Mouse (Mus musculus) olfactory bulb, adult 2 months (tissue): ENCODE data around the gene Trappc12.

Experiments
- CTCF ChIP-seq: fragments of 200-500 bp; IDR thresholded peaks from 2 replicates; pipeline ENCODE4 v1.5.1; 2012; ENCODE audit warnings: low read depth, mild to moderate bottlenecking, low read length, moderate library complexity; ENCODE audit not compliant: insufficient read depth
- POLR2A ChIP-seq: fragments of 200-500 bp; IDR thresholded peaks from 2 replicates; pipeline ENCODE4 v1.6.1; 2012; ENCODE audit warnings: mild to moderate bottlenecking, low read depth, low read length, moderate library complexity; ENCODE audit not compliant: insufficient read depth

GRCm38 (mm10) chr12:28699656-28700055 is 50.6 kb downstream of the Trappc12 start:
- TF ChIP-seq CTCF = no peak
- no peak for TF ChIP-seq POLR2A
